ENCODE assay signal across 16 mouse cellular contexts in the genomic region with DNA sequence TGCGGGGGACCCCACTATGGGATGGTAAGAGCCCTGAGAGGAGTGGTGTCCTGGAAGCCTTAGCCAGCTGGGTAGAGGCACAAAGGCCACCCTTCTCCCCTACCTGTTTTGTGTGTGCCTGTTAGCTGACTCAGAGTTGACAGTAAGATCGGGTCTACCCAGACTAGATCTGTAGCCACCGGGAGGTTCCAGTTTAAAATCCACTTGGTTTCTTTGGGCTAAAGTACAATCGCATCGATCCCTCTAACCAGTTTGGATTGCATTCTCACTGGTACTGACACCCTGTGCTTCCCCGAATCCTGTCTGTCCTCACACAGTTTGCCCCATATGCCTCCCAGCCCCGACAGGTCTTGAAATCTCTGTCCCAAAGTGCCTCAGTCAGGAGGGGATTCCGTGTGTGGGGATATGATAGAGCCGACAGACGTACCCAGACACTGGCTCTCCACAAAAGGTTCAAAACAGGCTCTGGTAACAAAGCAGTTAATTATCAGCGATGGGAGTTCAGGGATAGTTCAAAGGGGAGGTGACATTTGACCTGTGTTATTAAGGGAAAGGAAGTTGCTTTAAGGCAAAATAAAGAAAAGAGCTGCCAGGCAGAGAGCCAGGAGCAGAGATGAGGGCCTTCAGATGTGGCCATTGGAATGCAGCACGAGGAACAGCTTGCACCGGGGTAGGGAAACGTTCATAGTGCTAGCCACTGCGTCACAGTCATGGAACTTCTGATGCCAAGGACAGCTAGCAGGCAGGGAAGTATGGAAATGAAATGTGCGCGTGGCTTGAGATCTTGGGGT.
DNase-seq lines count a peak whose midpoint lies in the region; ATAC-seq and TF ChIP-seq lines count a peak whose summit lies in the region.
"Had no signal": no experiment of that assay in that cellular context is flagged by ENCODE, and none has a peak within 500 bp of the region (broad histone marks: within the 10 kb centered on the region; RNA-seq: fewer than 3 reads in every experiment).

No protein-coding gene starts in this region.

- DNase-seq in lung, adult 18-20 months, result peak; percentile 20 to 50
- DNase-seq in lung, adult 2 months, result no peak
- DNase-seq in embryonic facial prominence, embryonic 10.5 days (ENCODE audit: low spot score), result peak; percentile 38
- peak in 2 of 3 experiments; percentile 9 to 26 for DNase-seq in liver, embryonic 14.5 days (ENCODE audit: low read depth in 3 of 3, low spot score in 3 of 3)
- DNase-seq in testis, postnatal 14 days (ENCODE audit: low spot score), result peak; percentile 47
- no peak for DNase-seq in gastrocnemius, postnatal 10 days
- no peak for DNase-seq in Muller cell, postnatal 12 days (ENCODE audit: inconsistent ontology term)
- DNase-seq: cerebellum, adult 9-10 months; gastrocnemius, postnatal 25 days; layer of hippocampus, postnatal 36 days; right cerebral cortex, postnatal 14 days had no signal

- 0 out of 2 replicates have a peak overlapping the region, but pooled peaks have one; percentile 15 for H3K27ac ChIP-seq in embryonic facial prominence, embryonic 10.5 days (replicated peaks)
- H3K27ac ChIP-seq in liver, embryonic 14.5 days, result no peak overlapping the region
- H3K27ac ChIP-seq: embryonic facial prominence, embryonic 13.5 days; midbrain, embryonic 12.5 days; neural tube, embryonic 13.5 days had no signal

- H3K36me3 ChIP-seq in embryonic facial prominence, embryonic 10.5 days (replicated peaks), result no peaks in the 10 kb centered on the region
- H3K36me3 ChIP-seq in liver, embryonic 14.5 days (replicated peaks; ENCODE audit: control insufficient read depth, insufficient read depth, low read depth), result no peaks in the 10 kb centered on the region
- H3K36me3 ChIP-seq: embryonic facial prominence, embryonic 13.5 days; midbrain, embryonic 12.5 days; neural tube, embryonic 13.5 days had no signal

- TF ChIP-seq POLR2A in lung, adult 2 months (IDR thresholded peaks at IDR 0.05; ENCODE audit: borderline replicate concordance, extremely low read depth, low read depth, low read length), result no peak

- ATAC-seq in liver, embryonic 14.5 days (ENCODE audit: insufficient read depth), result peak; percentile 43; the same call in 1 of the 2 replicates
- ATAC-seq: forebrain, embryonic 14.5 days had no signal

- no peak for TF ChIP-seq EP300 in liver, embryonic 14.5 days (IDR thresholded peaks at IDR 0.05; ENCODE audit: low read depth)

- H3K27me3 ChIP-seq in embryonic facial prominence, embryonic 10.5 days (replicated peaks; ENCODE audit: low read depth, poor library complexity, severe bottlenecking), result no peaks in the 10 kb centered on the region; the same call in none of the 2 replicates
- H3K27me3 ChIP-seq in liver, embryonic 14.5 days (ENCODE audit: control insufficient read depth, insufficient read depth, low read length), result no peaks in the 10 kb centered on the region
- H3K27me3 ChIP-seq: CH12.LX; midbrain, embryonic 12.5 days; neural tube, embryonic 13.5 days had no signal

- H3K4me3 ChIP-seq in lung, adult 2 months (replicated peaks; ENCODE audit: extremely low read depth, low read depth, low read length), result no peak overlapping the region
- H3K4me3 ChIP-seq in embryonic facial prominence, embryonic 10.5 days, result no peak overlapping the region
- H3K4me3 ChIP-seq in liver, embryonic 14.5 days (ENCODE audit: insufficient read depth in 1 of 2, low read depth in 2 of 2, low read length in 2 of 2), result no peak overlapping the region
- H3K4me3 ChIP-seq: embryonic facial prominence, embryonic 13.5 days; midbrain, embryonic 12.5 days; neural tube, embryonic 13.5 days had no signal

- no peak overlapping the region for H3K4me2 ChIP-seq in liver, embryonic 14.5 days (ENCODE audit: low read depth)
- H3K4me2 ChIP-seq: embryonic facial prominence, embryonic 13.5 days; midbrain, embryonic 12.5 days; neural tube, embryonic 13.5 days had no signal

- H3K4me1 ChIP-seq in lung, adult 2 months (ENCODE audit: control insufficient read depth, insufficient read depth, low read length), result no peaks in the 10 kb centered on the region
- peaks cover 81% of the 10 kb centered on the region for H3K4me1 ChIP-seq in embryonic facial prominence, embryonic 10.5 days
- peaks cover 0 to 10% of the 10 kb centered on the region in 2 experiments; a peak in 1 of 4 replicates for H3K4me1 ChIP-seq in liver, embryonic 14.5 days (replicated peaks; ENCODE audit: control insufficient read depth in 2 of 2, insufficient read depth in 2 of 2, low read length in 1 of 2)

- 65% methylated on average over 17 of the region's 17 CpGs for WGBS in lung, adult 2 months
- 33% methylated on average over 17 of the region's 17 CpGs for WGBS in embryonic facial prominence, embryonic 10.5 days
- 60% methylated on average over 17 of the region's 17 CpGs for WGBS in liver, embryonic 14.5 days (ENCODE audit: insufficient replicate concordance)

- no peak overlapping the region for H3K9ac ChIP-seq in liver, embryonic 14.5 days (replicated peaks)
- H3K9ac ChIP-seq: embryonic facial prominence, embryonic 13.5 days; midbrain, embryonic 12.5 days; neural tube, embryonic 13.5 days had no signal

- no peak for TF ChIP-seq CTCF in lung, adult 2 months (IDR thresholded peaks at IDR 0.05; ENCODE audit: insufficient read depth, low read length)
- no peak for TF ChIP-seq CTCF in liver, embryonic 14.5 days (IDR thresholded peaks at IDR 0.05; ENCODE audit: low read depth)

- H3K9me3 ChIP-seq in embryonic facial prominence, embryonic 10.5 days, result no peaks in the 10 kb centered on the region
- no peaks in the 10 kb centered on the region for H3K9me3 ChIP-seq in liver, embryonic 14.5 days (ENCODE audit: control insufficient read depth, low read length)
- H3K9me3 ChIP-seq: embryonic facial prominence, embryonic 13.5 days; midbrain, embryonic 12.5 days; neural tube, embryonic 13.5 days had no signal

Comparison
In these comparisons a context has a peak if more than half of its experiments do, and no peak if none do; other contexts are left out.
1. DNase-seq: peak in lung, adult 18-20 months (2 of 2), embryonic facial prominence, embryonic 10.5 days (single experiment), liver, embryonic 14.5 days (2 of 3) and testis, postnatal 14 days (single experiment); none in lung, adult 2 months (single experiment), gastrocnemius, postnatal 10 days (single experiment) and Muller cell, postnatal 12 days (single experiment).